Mouse (Mus musculus) left cerebral cortex, postnatal 4 days (tissue): Measurements from ENCODE around the gene Mdm4. TPM values are rescaled to one million over a fixed set of nuclear protein-coding genes. Genes with fewer than 3 reads are reported as not detected.

Experiments used
- DNase-seq: peaks from one replicate; pipeline ENCODE4 v3.0.0-alpha.2; 2022
- intact Hi-C: fragments of 180-260 bp; cut with DNase I; formaldehyde crosslinking; loops from one replicate; pipeline ENCODE4 v1.15.1; 2025
- total RNA-seq, 2 experiments: library from RNA; stranded (reverse); gene quantifications; 2 replicates each; pipeline ENCODE4 v1.2.3; 2021

Gene Mdm4
- 100 to 1,000 TPM; 103 to 109 TPM for total RNA-seq

DNA sequence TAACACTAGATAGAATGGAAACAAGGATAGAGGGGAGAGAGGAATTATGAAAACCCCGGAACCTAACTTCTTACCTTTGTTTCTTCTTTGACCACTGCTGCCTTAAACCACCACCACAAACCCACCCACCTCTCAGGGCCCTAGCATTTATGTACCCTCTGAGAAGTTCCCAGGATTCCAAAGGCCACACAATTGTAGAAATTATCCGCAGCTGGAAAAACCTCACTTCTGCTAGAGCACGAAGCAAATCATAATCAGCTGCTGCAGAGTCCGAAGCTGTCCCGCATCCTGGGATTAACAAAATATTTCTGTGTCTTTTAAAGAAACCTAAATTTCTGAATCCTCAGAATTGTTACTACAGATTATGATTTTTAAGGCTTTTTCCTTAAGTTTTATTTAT, at the start of gene Mdm4:
Gene Mdm4, minus strand, starts transcription at position 101 of the 400 bp plus-strand sequence.
- intact Hi-C loops: no loop called here
- no peak for DNase-seq

- intact Hi-C loops: no loop called here
- DNase-seq: peak; percentile 66
These were observed 49.8 kb upstream of the Mdm4 start for GRCm38 (mm10) chr1:133080079-133080561.

GRCm38 (mm10) chr1:133079509-133079908, 49.1 kb upstream of the Mdm4 start:
- intact Hi-C loops: no loop called here
- peak; percentile 69 for DNase-seq

DNA sequence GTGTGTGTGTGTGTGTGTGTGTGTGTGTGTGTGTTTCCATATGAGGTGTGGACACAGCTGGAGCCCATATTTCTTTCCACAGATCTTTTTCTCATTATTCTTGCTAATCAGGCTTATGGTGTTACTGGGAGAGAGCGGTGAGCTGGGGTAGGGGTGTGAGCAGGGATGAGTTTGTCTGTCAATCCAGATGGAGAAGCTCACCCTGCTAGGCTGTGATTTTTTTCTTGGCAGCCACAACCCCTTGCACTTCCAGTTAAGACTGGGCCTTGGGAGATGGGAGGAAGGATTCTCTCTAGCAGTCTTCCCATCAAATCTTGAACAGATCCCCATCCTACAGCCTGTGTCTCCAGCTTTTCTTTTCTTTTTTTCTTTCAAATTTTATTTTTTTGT, 48.0 kb upstream of the Mdm4 start:
- intact Hi-C loops: no loop called here
- DNase-seq: peak; percentile 49

GRCm38 (mm10) chr1:133077606-133078337, 47.4 kb upstream of the Mdm4 start:
- peak; percentile 24 for DNase-seq
- intact Hi-C loops: no loop called here

- intact Hi-C loops: no loop called here
- DNase-seq: peak; percentile 50
These were observed 46.5 kb upstream of the Mdm4 start for GRCm38 (mm10) chr1:133076681-133077514.

DNA sequence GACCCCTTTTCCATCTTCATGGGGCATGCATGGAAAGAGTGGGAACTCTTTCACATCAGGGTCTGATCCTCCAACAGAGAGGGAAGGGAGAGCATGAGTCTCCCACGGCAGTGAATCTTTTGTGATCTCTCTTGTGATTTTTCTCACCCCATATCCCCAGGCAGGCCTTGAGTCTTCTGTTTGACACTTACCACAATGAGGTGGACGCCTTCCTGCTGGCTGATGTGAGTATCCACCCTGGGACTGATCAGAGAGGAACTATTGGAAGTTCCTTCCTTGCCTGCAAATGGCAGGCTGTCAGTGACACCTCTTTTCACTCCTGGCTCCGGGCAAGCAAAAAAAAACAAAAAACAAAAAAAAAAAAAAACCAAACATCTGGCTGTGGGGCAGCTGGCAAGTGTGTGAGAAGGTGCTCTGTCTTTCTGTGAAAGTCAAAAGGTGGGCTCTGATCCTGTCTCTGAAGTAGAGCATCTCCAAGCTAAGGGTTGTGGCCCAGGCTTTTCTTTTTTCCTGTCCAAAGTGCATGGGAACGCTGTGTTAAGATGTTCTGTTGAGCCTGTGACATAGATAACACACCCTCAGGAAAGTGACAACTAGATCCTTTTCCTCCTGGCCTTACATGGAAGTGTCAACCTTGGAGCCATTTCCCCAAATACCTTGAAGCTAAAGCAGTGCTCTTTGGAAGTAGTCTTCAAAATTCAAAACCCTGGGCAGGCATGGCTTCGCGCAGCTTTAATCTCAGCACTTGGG, 45.5 kb upstream of the Mdm4 start:
- DNase-seq: no peak
- intact Hi-C loops: no loop called here

DNA sequence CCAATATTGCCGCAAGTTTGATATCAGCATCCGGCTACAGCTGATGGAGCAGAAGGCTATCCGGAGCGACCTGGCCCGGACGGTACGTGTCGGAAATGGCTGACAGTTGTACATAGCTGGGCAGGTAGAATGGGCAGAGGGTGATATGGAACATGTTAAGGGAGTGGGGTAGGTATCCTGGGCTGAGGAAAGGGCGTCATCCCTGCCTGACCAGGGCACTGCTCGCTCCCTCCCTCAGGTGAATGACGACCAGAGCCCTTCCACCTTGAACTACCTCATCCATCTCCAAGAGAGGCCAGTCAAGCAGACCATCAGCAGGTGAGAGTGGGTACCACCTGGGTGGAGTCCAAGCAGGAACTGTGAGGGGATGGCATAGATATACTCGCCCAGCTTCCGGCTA, 44.2 kb upstream of the Mdm4 start:
- intact Hi-C loops: no loop called here
- no peak for DNase-seq

GRCm38 (mm10) chr1:133073327-133073856, 43.0 kb upstream of the Mdm4 start:
- intact Hi-C loops: no loop called here
- DNase-seq: no peak

DNA sequence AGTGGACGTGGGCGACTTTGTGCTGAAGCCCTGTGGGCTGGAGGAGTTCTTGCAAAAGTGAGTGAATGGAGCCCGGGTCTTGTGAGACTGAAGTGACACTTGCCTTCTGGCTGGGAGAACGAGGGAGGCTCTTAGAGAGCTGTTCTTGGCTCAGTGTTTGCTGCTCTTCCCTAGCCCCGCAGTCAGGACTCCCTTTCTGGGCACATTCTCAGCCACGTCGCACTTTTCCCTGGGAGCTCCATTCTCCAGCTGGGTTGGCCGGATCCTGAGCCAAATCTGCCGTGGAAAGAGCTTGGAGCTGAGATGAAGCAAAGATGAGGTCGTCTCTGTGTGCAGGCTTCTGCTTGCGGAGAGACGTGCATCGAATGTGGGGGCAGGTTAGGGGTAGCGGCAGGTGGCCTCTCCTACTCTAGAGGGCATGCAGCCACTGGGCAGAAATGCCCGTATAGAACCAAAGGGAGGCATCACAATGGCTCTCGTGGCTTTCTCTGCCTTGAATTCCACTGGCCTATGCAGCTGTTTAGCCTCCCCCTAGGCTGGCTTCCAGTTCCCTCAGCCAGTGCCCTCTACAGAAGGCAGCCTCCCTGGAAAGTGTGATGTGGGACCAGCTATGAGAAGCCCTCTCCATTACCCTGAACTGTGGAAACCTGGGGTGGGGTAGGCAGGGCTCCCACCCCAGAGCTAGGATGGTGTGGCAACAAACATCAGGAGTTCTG, 41.5 kb upstream of the Mdm4 start:
- intact Hi-C loops: no loop called here
- DNase-seq: peak; percentile 73

DNA sequence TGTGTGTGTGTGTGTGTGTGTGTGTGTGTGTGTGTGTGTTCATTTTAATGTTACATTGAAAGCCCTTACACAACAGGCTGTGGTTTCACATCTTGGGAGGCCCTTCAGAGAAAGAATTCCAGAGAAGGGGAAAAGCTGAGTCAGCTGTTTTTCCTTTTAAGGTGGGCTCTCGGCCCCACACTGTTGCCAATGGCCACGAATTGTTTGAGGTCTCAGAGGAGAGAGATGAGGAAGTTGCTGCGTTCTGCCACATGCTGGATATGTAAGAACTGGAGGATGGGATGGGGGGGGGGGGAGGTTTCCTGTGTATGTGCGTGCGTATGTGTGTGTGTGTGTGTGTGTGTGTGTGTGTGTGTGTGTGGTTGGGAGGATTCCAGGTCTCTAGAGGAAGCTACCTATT, 39.8 kb upstream of the Mdm4 start:
- intact Hi-C loops: no loop called here
- no peak for DNase-seq

DNA sequence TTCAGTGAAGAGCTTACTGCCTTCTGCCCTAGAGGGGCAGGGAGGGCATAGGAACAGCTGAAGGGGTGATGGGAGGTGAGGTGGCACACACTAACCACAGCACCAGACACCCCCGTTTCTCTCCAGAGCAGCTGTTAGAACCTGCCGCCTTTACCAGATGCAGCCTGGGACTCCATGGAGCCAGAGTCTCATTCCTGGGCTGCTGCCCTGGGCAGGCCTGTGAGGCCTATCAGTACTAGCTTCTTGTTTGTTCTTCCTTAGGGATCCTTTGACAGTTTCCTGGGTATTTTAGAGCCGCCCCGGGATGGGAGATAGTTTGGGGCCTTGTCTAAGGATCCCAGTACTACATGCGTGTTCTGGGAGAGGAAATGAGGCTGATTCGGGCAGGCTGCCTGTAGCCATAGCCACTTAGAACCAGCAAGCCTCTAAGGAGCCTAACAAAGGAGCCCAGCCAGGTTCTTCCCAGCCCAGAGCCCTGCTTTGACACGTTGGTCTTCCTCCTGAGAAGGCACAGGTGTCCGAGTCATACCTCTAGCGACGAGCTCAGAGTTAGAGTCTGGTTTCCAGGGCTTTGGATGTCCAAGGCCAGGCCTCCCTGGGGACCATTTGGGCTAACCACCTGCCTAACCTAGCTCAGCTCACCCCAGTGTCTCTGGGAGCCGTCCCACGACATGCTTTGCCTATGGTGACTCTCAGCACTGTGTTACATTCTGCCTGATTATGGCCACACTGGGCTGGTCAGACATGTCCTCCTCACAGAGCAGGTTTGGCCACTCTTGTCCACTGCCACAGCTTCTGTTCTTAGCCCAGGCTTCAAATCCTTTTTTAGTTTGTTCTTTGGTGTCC, 39.1 kb upstream of the Mdm4 start:
- DNase-seq: no peak
- intact Hi-C loops: no loop called here

DNA sequence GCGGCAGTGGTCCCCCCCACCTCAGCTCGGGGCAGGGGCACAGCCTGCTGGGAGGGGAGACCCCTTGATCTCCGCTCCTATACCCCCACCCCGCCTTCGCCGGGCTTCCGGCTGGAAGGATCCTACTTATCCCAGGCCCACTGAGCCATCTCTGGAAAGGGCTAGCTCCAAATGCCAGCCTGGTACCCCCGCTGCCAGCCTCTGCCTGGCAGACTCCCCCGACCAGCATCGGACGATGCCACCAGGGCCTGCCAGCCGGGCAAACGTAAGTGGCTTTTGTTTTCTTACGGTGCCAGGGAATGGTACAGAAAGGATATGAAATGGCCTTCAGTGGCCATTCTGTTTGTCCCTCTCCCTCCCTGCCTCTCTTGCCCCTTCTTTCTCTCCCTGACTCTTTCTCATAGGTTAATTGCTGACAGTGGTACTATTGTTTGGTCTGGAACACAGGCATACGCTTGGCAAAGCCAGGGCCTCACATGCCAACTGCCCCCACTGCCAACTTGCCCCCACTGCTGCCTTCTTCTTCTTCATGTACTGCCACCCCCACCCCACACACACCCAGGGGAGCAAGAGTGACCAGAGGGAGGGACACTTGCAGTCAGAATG, 38.4 kb upstream of the Mdm4 start:
- intact Hi-C loops: no loop called here

GRCm38 (mm10) chr1:133068268-133068667, 37.9 kb upstream of the Mdm4 start:
- DNase-seq: no peak
- intact Hi-C loops: no loop called here

More for the DNA sequence above, 38.4 kb upstream of the Mdm4 start:
- peak; percentile 72 for DNase-seq

DNA sequence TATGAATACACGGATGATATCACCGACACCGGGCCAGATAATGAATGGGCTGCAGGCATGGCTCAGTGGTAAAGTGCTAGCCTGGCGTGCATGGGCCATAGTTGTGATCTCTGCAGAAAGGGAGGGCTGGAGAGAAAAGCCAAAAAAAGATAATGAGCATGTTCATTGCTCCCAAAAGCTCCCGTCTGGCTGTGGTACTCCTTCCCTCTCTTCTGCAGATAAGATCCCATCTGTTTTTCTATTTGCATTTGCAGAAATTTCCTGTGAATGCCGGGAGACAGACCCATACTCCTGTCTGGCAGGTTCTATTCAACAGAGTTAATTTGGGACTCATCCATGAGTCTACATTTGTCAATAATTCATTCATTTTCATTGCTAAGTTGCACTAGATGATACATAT, 32.8 kb upstream of the Mdm4 start:
- no peak for DNase-seq
- intact Hi-C loops: no loop called here

GRCm38 (mm10) chr1:133060681-133061080, 30.3 kb upstream of the Mdm4 start:
- DNase-seq: no peak
- intact Hi-C loops: no loop called here

DNA sequence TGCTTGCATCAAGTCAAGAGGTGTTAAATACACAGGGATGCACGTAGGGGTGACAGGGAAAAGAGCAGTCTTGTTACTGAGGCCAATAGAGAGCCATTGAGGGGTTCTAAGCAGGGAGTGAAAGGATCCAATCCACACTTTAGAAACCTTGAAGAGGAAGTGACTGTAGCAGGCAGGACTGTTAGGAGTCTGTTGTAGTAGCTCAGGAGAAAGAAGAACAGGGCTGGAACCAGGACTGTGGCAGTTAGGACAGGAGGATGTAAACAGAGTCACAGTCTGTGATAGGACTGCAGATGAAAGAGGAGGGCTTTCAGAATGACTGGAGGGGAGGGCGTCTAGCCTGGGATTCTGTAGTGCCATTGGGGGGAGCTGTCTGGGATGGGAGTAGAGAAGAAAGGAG, 29.2 kb upstream of the Mdm4 start:
- intact Hi-C loops: no loop called here
- no peak for DNase-seq

DNA sequence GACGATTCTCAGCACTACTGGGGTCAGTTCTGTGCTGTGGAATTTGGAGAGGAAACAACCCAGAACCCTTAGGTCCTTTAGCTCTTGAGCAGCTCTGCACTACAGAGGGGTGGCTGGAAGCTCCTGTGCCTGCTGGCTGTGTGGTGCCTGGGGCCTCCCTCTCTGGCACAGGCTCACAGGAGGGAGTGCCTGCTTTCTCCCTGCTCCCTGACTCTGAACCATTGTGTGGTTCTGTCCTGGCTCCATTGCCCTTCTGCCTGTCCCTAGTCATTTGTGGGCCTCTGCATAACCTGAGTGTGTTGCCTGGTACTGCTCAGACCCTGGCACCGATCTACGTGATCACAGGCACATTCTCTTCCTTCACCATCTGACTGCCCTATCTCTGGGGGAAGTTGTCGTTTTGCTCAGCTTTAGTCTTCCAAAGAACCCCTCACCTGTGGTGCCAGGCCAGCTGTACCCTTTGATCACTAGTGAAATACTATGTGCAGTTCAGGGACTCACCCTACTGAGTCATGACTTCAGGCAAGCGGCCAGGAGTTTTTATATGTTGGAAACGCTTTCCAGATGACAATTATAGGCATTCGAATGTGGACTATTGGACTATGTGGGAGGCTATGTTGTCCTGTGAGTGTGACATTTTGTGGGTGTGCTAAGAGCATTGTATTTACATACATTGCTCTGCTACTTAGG, 27.1 kb upstream of the Mdm4 start:
- intact Hi-C loops: no loop called here
- no peak for DNase-seq
